Mouse (Mus musculus) lung, postnatal 0 days (tissue): ENCODE results near the gene Mrps7.
A peak's percentile ranks its signal among the peaks of the same experiment; 100 is the strongest.

Experiments used
- CTCF ChIP-seq: IDR thresholded peaks from 2 replicates; pipeline ENCODE4 v1.5.1; 2016; ENCODE audit warnings: antibody characterized with exemption, mild to moderate bottlenecking
- EP300 ChIP-seq: IDR thresholded peaks from 2 replicates; pipeline ENCODE4 v1.6.1; 2016; ENCODE audit warnings: antibody characterized with exemption, mild to moderate bottlenecking, control low read depth

DNA sequence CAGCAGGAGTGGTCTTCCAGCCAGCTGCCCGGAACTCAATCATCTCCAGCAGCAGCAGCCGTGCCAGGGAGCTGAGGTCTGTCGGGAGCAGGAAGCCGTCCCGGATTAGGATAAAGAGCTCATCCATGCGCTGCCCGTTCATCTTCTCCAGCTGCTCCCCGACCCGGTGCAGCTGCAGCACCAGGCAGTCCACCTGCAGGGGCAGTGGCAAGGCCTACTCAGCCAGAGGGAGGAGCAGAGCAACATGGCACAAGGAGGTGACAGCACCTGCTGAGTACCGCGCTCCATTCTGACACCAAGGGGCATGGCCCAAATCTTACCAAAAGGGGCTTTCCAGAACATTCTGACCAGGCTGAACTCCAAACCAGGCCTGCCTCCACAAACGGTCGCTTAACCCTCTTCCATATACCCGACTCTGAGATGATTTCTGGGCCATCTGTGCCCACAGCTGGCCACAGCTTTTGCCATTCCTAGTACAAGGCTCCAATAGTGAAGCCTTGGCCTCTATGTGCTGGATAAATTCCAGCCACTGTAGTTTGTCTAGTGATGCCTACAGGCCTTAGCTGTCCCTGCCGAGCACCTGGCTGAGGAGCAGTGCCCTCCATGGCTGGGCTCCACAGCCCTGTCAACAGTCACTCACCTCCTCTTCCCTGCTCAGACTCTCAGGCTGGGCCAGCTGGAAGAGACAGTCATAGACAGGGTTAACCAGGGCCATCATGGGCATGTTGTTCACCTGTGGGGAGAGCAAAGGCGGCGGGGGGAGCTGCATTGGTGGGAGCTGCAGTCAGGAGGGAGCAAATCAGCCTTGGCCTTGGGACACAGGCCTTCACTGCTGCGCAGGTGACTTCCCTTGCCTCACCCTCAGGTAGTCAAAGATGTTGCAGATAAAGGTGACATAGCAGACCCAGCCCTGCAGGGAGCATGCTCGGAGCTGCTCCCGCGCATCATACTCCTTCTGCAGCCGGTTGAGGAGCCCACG is 5.0 kb downstream of the Mrps7 start:
- TF ChIP-seq CTCF (0 out of 2 replicates have a peak, but pooled peaks have one; percentile 9), EP300 (no peak)
